Mouse (Mus musculus): ENCODE data around the gene Desi2.
A peak's percentile ranks its signal among the peaks of the same experiment; 100 is the strongest.
"Not testable (repeated sequence)": the region's sequence is repeated elsewhere in the genome, so short reads cannot be mapped to it uniquely, and the experiment has no call there.

Desi2 gene

DNA sequence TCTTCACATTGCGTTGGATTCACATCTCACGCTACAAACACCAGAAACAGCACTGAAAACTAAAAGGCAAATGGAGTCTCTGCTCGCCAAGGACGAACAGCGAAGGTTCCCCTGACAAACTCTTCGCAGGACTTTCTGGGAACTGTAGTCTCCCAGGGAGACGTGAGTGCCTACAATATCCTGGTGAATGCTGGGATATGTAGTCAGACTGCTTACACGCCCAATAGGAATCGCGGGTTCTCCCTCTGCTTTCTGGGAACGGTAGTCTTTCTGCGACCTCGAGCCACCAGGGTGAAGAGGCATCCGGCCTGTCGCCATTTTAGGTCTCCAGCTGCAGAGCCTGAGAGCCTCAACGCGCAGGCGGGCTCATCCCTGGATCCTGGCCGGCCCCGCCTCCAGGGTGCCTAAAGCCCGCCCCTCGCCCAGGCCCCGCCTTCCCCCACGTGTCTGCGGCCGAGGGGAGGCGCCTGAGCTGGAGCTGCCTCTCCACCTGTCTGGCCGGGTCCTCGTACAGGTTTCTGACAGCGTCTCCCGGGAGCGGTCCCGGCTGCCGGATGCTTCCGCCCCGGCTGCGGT lies at the start of gene Desi2:
Gene Desi2 (plus strand): TSS at position 202 of the 576 bp plus-strand sequence.
- peak; percentile 91 for DNase-seq

DNA sequence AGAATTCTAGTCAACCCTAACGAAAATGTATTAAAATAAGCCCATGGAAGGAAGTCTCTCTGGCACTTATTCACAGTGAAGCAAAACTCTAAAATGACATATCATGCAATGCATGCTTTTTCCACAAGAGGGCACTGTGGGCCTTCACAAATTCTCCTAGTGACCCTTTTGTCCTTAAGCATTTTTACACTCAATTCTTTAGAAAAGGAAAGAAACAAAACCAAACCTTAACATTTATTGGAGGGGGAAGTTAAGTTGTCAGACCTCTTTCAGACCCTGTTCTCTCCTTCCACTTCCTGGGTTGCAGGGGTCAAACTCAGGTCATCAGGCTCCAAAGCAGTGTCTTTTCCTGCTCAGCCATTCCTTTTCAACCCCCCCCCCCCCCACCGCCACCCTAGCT lies 40.7 kb upstream of the Desi2 start:
- peak in 1 of 2 experiments; percentile 37 for DNase-seq

DNA sequence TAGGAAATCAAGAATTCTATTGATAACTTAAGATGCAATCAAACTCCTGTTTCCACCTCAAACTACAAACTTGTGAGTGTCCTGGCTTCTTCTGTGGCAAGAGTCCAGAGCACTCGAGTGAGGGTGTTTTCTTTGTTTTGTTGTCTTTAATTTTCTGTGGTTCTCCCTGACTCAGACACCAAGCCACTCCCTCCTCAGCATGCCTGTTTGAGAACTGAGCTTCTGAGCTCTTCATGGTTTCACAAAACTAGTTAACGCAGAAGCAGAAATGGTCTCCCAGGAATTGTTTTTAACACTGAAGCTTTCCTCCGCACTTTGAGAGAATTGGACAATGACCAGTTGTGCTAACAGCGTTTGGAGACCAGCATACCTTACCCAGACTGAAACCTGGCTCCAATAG lies 40.3 kb upstream of the Desi2 start:
- not testable (repeated sequence) for DNase-seq

DNA sequence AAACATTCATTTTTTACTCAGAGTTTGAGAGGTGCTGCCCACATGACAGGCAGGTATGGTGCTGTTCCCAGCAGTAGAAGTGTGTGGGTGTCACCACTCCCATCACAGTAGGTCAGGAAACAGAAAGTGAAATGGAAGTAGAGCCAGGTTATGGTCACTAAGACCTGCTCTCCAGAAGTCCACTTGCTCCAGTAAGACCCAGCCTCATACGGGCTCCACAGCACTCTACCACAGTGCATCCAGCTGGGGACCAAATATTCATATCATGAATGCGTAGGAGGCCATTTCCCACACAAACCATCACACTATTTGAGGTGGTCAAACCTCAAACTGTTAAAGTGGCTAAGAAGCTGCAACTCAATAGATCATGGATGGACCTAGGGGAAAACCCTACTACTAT lies 5.0 kb upstream of the Desi2 start:
- DNase-seq = no peak

DNA sequence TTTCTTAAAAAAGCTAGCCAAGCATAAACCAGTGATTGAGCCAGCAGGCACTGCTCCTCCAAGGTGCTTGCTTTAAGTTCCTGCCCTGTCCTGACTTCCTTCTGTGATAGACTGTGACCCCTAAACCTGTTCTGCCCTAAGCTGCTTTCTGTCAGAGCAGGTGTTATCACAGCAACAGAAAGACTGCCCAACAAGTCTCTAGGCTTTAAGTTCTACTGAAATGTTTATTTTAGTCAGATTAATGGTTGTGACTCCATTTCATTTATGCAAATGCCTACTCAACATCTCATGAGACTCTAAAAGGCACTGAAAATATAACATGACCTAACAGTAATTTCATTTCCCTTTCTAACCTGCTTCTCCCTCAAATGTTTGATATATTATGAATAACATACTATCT lies 1.6 kb upstream of the Desi2 start:
- DNase-seq = no peak

DNA sequence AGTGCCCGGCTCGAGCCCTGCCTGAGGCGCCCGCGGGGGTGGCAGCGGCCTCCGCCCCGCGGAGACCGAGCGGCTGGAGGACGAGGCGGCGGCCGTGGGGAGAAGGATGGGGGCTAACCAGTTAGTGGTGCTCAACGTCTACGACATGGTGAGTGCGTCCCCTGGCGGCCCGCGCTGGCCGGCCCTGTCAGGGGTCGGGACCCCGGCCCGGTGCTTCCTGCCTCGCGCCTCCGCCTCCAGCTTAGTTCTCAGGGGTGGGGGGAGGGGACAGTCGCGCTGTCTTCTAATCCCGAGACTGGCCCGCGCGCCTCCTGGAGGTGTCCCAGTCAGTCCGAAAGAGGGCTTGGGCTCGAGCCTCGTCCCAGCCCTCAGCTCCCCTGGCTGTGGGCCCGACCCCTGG lies 593 bp downstream of the Desi2 start:
- not testable (repeated sequence) for DNase-seq

DNA sequence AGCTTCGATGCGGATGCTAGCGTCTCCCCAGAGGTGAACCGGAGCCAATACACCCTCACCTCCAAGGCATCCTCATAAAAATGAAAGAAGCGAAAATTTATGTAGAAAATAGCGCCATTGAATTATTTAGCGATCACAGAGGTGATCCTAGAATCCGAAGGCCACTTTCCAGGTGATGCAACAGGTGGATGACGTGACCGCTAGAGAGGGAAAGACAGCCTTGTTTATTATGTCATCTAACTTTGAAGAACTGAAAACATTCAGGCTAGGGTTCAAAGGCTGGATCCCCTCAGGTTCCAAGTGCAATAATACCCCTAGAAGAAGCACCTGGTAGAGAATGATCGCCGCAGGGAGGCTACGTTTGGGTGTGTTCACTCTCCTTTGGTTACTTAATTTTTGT lies 1.2 kb downstream of the Desi2 start:
- peak; percentile 18 to 41 for DNase-seq

DNA sequence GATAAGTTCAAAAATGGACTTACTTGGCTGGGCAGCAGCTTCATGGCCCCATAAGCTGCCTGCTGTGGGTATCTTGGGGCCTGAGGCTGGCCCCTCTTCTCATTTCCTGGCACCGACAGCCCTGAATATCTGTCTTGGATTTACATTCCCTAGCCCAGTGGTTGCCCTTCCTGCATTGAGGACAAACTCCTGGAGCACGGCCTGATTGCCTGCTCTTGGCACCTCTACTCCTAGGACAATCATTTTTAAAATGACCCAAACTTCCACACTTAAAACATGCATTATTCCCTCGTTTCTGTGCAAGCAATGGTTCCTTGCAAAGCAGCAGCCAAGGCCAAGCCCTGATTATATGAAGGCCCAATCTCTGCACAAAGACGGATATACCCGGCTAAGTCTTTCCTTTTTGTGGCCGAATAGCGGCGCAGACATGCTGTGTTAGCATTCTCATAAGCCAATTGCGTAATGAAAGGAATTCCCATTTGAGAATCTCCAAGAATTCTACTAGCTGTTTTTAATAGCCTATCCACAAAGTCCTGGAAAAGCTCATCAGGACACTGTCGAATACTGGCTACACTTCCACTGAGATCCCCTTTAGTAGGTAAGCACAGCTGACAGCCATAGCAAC lies 18.6 kb downstream of the Desi2 start:
- no peak for DNase-seq

DNA sequence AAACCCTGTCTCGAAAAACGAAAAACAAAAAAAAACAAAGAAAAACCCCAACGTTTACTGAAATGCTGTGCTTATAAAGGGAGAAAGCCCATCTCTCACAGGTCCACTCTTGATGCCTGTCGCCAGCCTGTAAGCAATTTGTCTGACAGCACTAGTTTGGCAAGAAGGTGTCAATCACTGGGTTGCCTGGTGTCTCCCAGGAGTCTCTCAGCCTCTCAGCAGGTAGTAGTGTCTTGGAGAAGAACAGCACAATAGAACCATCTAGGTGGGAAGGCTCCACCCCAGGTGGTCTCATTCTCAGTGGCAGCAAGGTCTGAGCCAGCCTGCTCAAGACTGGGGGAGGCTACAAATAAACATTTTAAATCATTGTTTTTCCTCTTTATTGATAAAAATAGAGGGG lies 20.6 kb downstream of the Desi2 start:
- DNase-seq = not testable (repeated sequence)

DNA sequence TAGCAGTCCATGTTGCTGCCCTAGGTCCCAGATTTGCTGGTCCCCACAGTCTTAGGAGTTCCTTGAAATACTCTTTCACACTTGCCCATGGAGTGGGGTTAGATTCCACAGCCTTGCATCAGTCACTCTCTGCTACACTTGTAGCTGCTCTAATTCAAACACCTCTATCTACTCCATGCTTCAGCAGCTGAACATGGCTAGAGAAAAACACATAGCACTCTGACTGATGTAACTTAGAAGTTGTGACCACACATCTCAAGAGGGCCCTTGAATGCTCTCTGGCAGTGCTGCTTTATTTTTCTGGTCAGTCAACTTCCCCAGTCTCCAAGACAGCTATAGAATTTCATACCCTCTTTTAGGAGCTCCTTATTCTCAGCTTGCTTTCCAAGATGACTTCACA lies 22.7 kb downstream of the Desi2 start:
- DNase-seq = no peak

DNA sequence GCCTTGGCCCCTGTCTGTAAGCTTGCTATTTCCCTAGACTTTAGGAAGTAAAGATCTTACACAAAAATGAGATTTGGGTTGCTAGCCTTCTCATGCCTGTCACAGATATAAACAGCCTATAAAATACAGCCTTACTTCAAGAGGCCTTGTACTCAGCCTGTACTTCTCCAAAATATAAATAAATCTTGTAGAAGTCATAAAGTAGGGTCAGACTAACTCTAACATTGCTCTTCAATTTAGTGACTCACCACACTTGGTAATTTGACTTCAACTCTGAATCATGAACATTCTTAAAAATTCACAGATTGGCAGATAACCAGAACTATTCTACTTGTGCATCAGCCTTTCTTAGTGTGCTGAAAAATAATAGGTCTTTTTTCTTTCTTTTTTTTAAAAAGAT lies 29.9 kb downstream of the Desi2 start:
- DNase-seq = no peak

DNA sequence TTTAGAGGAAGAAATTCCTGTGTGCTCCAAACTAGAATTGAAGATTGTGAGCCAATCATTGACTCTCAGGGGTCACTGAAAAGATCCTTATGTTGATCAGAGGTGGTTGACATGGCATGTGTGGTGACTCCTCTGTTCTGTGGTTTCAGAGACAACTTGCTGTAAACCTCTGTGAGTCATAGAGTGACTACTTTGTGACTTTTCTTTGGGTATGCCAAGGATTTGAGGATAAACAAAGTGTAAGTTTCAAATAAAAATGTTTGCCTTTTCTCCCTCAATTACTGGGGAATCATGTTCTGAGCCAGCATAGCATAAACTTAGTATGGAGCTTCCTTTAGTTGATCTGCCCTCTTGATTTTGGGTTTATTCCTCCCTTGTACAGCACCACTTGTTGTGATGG lies 31.1 kb downstream of the Desi2 start:
- no peak for DNase-seq

DNA sequence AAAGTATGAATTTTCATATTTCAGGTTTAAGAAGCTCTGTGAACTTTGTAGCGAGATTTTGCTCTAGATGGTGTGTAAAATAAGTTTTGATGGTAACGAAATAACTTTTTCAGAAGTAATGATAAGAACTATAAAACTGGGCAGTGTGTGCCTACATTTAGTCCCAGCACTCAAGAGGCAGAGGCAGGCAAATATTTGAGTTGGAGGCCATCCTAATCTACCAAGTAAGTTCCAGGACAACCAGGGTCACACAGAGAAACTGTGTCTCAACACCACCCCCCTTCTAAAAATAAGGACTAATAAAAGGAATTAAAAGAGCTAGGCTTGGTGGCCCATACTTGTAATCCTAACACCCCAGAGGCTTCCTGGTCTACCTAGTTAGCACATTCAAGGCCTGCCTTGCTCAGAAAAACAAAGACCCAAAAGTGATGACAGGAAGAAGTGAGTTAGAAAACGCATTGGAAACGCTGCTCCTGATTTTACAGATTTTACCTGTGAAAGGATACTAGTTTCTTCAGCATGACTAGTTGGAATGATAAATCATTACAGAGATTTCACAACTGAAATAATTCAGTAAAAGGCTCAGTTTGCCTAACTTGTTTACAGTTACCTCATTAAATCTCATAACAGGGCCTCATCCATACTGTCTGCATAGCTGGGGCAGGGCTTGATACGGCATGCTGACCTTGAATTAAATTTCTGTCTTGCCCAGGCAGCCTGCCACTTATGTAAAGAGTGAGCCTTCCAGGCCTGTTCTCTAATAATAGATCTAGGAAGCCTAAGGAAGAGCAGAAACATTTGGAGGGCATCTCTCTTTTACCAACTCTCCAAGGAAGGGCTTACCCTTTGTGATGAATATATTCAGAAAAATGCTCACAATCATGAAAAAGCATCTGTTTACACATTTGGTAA lies 32.2 kb downstream of the Desi2 start:
- peak in 1 of 2 experiments; percentile 25 for DNase-seq

DNA sequence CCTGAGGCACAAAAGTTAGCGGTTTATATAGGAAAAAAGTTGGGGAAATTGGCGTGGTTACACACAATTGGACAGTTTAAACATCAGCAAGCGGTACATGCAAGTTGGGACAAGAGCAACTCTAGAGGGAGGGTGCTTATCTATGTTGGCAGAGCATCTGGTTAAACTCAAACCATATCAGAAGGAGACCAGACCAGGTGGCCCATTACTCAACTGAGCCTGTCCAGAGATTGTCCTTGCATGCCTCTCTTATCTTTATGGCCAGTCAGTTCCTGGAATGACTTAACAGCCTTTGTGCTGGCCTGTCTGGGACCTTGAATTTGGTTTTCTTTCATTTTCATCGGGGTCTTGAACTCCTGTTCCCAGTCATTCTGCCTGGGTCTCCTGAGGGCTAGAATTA lies 41.7 kb downstream of the Desi2 start:
- DNase-seq = not testable (repeated sequence)

DNA sequence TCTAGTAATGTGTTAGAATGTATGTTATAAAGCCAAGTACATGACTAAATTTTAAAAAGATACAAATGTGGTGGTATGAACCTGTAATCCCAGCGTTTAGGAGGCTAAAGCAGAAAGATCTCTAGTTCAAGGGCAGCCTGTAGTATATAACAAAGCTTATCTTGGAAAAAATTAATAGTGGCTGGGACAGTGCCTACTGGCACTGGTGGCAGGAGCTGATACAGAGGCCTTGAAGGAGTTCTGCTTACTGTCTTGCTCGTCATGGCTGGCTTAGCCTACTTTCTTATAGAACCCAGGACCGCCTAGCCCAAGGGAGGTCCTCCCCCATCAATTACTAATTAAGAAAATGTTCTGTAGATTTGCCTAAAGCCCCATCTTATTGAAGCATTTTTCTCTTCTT lies 46.9 kb downstream of the Desi2 start:
- DNase-seq = no peak

DNA sequence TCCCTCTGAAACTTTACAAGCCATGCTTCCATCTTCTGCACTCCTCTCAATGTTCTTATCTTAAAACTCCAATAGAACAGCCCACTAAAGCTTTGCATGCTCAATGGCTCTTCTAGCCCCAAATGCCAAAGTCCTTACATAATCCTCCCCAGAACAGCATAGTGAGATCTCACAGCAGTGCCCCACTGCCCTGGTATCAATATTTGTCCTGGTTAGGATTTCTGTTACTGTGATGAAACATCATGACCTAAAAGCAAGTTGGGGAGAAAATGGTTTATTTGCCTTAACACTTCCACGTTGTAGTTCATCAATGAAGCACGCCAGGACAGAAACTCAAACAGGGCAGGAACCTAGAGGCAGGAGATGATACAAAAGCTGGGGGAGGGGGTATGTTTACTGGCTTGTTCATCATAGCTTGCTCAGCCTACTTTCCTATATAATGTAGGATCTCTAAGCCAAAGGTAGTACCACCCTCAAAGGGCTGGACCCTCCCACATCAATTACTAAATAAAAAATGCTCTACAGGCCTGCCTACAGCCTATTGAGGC lies 48.8 kb downstream of the Desi2 start:
- no peak for DNase-seq

DNA sequence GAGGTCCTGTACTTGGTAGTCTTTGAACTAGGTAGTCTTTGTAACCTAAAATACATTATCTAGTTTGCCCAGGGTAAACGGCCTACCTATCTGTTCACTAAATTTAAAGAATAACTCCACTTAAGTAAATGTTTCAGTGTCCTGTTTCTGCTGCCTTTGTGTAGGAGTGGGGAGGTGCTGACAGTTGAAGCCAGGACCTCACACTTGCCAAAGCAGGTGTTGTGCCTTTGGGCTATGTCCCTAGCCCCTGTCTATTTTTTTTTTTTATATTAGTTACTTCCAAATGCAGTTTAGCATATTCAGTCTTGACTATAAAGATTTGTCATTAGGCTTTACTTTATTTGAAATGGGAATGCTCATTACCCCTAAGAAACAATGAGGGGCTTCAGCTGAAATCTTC lies 51.5 kb downstream of the Desi2 start:
- DNase-seq = no peak

DNA sequence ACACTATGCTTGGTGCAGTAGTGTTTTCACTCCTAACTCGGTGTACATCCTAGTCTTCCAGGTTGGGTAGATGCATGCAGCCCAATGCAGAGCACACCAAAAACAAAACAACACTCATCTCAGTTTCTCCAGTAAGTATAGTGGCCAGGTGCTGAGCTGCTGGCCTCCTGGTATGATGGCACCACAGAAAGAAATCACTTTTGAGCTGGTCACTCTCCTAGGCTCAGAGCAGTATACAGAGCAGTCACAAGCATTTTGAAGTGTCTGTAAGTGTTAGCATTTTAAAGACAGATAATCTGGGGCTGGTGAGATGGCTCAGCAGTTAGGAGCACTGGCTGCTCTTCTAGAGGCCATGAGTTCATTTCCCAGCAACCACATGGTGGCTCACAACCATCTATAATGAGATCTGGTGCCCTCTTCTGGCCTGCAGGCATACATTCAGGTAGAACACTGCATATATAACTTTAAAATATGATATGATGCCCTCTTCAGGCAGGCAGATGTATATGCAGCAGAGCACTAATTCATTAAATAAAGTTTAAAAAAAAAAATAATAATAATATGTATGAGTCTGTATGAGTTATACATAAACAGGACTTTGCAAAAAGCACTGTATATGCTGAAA lies 54.8 kb downstream of the Desi2 start:
- no peak for DNase-seq

DNA sequence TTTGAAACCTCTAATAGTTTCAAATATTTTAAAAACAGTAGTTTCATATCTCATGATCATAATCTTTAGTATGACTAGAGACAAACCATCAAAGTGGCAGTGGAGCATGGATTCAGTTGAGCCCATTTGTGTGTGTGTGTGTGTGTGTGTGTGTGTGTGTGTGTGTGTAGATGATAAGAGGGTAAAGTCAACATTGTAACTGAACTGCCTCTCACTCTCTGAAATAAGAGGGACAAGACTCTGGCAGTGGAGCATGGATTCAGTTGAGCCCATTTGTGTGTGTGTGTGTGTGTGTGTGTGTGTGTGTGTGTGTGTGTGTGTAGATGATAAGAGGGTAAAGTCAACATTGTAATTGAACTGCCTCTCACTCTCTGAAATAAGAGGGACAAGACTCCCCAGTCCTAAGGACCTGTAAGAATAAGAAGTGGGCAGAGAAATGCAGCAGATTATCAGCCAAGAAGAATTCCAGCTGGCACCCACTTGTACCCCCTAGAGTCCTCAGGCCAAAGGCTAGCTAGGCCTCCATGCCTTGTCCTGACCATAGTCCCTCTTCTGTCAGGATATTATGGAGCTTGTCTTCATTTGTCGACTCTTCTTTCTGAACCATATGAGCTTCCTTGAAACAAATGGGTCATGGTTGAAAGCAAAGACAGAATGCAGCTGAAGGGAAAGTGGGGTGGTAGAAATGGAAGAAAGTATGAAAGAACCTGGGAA lies 61.0 kb downstream of the Desi2 start:
- DNase-seq = no peak

DNA sequence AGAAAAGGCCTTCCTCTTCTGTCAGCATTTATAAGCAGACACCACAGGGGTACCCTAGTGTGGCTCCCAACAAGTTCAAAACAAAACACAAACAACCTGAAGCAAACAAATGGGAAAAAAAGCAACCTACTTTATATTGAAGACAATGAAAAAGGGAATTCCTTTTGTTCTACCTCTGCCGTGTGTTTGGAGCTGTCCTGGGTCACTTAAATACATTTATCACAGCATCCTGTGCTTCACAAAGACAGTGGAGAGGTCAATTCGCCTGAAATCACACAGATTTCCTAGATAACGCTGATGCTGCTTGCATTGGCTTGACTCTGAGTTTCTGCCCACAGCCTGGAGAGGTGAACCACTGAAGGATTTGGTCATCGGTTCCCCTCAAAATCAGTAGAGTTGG lies 67.4 kb downstream of the Desi2 start:
- no peak for DNase-seq

DNA sequence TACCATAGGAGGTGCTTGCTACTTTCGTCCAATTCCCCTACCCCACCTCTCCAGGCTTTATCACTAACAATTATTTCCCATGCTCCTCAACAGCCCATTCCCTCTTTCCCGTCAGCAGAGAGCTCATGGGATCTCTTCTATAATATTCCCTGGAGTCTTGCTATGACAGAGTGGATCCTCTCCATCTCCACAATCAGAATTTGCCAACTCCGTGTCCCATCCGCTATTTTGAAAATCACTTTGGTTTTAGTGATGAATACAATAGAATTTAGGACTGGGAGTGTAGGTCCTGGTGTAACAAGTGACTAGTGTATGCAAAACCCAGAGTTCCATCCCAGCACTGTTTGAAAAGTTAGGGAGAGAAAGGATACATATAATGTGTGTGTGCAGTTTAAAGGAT lies 69.1 kb downstream of the Desi2 start:
- DNase-seq = no peak

DNA sequence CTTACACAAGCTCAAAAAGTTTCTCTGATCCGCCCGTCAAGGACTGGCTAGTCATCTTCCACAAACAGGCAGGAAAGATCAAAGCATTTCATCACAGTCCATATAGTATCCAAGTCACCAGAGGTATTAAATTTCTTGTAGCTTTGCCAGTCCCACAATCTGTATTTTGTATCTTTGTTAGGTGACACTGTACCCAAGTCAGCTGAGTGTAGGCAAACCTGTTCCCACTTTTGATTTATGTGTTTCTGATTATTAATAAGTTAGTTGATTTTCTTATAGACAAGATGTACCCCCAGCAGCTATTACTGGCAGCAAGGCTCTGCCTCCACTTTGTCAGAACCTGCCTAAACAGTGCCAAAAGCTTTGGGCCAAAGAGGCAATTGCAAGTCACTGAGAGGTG lies 71.6 kb downstream of the Desi2 start:
- no peak for DNase-seq

DNA sequence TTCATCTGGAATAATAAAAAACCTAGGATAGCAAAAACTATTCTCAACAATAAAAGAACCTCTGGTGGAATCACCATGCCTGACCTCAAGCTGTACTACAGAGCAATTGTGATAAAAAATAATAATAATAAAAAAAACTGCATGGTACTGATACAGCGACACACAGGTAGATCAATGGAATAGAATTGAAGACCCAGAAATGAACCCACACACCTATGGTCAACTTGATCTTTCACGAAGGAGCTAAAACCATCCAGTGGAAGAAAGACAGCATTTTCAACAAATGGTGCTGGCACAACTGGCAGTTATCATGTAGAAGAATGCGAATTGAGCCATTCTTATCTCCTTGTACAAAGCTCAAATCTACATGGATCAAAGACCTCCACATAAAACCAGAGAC lies 78.2 kb downstream of the Desi2 start:
- not testable (repeated sequence) for DNase-seq

Measured in cerebellum, postnatal 36 days (tissue).